Mouse (Mus musculus) cerebellum, postnatal 10 days (tissue): ENCODE measurements at regions not wholly inside any gene's neighbourhood (a gene's known extent, or its start where the extent isn't known, plus 50 kb on each side); places are given as distances from the start of the nearest gene placed in this dataset.
A peak's percentile ranks its signal among the peaks of the same experiment; 100 is the strongest.

Experiments
- DNase-seq, 2 experiments: peaks; one replicate each; pipeline ENCODE4 v3.0.0; 2021; ENCODE audit warnings: mixed read lengths in 2 of 2

DNA sequence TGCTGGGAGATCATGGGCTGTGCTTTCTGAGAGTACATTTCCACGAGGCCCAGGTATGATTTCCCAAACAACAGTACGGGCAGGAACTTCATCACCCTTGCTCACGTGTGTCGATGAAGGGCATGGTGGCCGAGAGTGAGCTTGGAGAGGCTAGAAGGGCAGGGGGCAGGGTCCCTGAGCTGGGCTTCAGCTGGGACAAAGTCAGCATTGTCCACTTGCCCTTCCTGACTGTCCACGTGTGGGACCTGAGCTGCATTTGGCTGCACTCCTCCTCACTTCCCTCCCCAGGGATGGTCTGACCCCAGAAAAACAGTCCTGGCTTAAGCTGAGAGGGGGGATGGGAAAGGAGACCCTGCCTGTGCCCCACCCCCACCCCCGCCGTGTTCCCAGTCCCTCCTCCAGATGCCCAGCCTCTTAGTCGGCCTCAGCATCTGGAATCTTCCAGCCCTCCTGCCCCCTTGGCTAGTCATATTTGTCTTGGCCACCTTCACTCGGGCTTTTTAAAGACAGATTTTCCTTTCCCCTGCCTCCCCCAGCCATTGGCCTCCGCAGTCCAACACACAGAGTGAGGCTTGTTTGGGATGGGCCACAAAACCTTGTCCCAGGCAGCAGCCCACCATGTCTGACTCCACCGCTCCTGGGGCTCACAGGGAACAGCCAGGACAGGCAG lies 58.6 kb downstream of the Isg20 start:
- DNase-seq, result peak in 1 of 2 experiments; percentile 22

DNA sequence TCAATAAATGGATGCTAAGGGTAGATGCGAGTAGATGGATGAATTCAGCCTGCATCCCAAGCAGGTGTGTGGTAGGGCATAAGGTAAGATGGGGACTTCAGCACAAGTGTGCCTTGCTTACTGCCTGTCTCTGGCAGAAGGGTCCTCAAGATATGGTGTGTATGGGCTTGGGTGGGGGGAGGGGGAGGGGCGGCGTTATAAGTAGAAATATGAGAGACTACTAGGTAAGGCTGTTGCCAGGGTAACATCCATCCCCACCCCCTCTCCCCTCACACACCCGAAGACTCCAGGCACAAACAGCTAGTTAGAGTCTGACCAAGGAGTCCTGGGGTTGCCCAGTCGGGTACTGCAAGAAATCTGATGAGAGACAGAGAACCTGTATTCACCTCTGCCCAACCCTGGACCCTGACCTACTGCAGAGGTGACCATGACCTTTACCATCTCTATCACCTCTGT lies 63.5 kb upstream of the Acan start:
- DNase-seq, result no peak

DNA sequence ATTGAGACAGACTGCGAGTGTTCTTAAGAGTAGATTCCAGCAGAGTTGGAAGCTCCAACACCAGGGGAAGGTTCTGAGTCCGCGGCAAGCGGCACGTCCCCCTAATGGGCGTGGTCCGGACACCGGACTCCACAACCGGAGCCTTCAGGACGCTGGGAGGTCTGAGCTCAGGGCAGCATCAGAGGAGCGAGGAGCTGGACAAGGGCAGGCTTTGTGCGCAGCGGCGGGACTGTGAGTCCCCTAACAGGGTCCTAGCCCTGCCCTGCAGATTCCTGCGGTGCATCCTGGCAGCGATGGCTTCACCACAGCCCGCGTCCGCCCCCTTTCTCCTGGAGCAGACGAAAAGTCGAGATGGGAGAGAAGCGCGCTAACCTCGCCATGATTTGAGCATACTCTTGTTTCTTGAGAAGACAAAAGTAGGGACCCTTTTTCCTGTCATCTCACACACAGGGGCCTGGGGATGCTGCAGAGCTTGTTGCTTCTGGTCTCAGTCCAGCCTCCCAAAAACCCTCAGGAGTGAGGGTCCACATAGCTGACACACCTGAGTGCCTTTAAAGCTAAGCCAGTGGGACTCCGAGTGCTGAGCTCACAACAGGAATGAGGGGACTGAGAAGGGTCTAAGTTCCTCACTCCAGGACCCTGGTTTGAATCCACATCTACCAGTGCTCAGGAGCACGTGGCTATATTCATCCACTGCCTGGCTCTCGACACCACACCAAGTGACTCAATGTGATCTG lies 62.8 kb upstream of the Acan start:
- DNase-seq, result peak; percentile 36 to 45

DNA sequence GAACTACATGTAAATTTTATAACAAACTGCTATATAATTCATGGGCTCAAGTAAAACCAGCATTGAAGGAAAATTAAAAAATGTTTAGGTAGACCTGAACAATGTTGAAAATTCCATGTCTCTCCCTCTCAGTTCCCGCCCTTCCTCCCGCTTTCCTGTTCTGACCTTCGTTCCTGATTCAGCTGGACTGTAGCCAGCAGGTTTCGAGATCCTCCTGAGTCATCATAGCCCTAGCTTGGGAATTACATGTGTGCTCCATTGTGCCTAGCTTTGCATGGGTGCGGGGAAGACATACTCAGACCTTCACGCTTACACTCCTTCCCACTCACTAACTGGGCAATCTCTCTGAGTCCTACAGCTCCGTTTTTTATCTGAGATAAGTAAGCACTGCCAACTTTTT lies 60.3 kb upstream of the Acan start:
- no peak for DNase-seq

DNA sequence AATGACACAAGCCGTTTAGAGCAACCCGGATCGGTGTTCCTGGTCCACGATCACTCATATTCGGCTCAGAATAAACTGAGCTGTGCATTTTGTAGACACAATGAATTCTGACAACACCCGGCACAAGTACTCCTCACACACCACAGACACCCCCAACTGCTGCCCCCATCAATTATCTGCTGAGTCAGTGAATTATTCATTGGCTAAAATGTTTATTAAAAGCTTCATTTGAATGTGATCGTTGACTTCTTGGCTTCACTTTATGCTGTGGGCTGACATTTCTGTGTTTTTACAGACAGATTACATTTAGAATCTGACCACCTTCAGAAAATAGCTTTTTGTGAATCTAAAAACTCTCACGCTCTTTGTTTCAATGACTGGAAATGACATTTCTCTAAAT lies 59.1 kb upstream of the Acan start:
- no peak for DNase-seq

DNA sequence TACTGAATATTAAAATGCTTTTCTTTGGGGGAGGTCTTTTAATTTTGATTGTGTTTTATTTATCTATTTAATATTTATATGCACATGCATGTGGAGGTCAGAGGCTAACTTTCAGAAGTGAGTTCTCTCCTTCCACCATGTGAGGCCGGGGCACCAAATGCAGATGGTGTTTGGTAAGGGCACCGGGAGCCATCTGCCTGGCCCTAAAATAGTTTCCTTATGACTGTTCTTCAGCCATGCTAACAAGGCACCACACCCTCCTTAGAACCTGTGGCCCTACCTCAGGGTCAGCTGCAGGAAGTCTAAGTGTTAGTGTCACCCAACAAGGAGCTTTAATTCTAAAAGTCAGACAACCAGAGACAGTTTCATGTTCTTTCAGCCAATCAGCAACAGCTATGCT lies 58.2 kb upstream of the Acan start:
- no peak for DNase-seq

DNA sequence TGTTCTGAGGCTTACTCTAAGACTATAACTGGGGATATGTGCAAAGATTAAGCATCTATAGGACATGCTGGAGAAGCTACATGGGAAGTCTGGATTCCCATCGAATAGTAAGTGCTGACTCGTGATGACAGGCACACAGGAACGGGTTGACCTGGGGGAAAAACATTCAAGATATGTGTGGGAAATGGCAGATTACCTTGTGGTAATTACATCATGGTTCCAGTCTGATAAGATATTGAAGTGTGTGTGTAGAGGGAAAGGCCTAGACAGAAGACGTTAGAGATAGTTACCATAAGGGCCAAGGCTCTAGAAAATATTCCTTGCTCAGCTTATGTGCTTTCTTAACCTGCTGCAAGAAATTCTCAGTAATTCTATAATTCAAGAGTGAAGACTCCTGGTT lies 57.5 kb upstream of the Acan start:
- no peak for DNase-seq
